Mouse (Mus musculus): ENCODE data around the gene Snupn.

- TF ChIP-seq CTCF (IDR thresholded peaks at IDR 0.05; ENCODE audit: insufficient read depth, low read depth, low read length) (peak; percentile 48; the same call in 1 of the 2 replicates), POLR2A (IDR thresholded peaks at IDR 0.05; ENCODE audit: insufficient read depth, low read depth, low read length) (no peak)
Measured at GRCm38 (mm10) chr9:56928041-56928811, 22.5 kb upstream of the Snupn start, which contains the start of gene Snx33.
